Mouse (Mus musculus) limb, embryonic 14.5 days (tissue): Measurements from ENCODE around the gene Ppp2r5b. TPM values are rescaled to one million over a fixed set of nuclear protein-coding genes. Genes with fewer than 3 reads are reported as not detected.

Experiments
- ATAC-seq: fragments of 200-750 bp; cut with Nextera tagmentation; 2 replicates; pipeline ENCODE4 v1.8.0; 2017; ENCODE audit warnings: low read depth, moderate number of reproducible peaks, moderate TSS enrichment; ENCODE audit not compliant: low FRiP score
- DNase-seq: peaks from one replicate; pipeline ENCODE4 v3.0.0-alpha.2; 2015; ENCODE audit warnings: low spot score
- H3K27ac ChIP-seq: fragments of 300-500 bp; sonication (generic); replicated peaks from 2 replicates; pipeline ENCODE4 v1.5.1; 2014; ENCODE audit warnings: low read depth, mild to moderate bottlenecking, low read length, moderate library complexity, mixed read lengths
- H3K27me3 ChIP-seq: fragments of 300-500 bp; sonication (generic); 2 replicates; pipeline ENCODE4 v1.6.1; 2014; ENCODE audit warnings: low read length, mixed read lengths; ENCODE audit not compliant: control insufficient read depth, insufficient read depth
- H3K36me3 ChIP-seq: fragments of 300-500 bp; sonication (generic); 2 replicates; pipeline ENCODE4 v1.6.1; 2014; ENCODE audit warnings: mild to moderate bottlenecking, low read length, moderate library complexity, mixed read lengths; ENCODE audit not compliant: control insufficient read depth, insufficient read depth
- H3K4me1 ChIP-seq: fragments of 300-500 bp; sonication (generic); 2 replicates; pipeline ENCODE4 v1.6.1; 2014; ENCODE audit warnings: antibody characterized with exemption, low read length, mixed read lengths; ENCODE audit not compliant: control insufficient read depth, insufficient read depth
- H3K4me2 ChIP-seq: fragments of 300-500 bp; sonication (generic); replicated peaks from 2 replicates; pipeline ENCODE4 v1.6.1; 2014; ENCODE audit warnings: low read depth, mild to moderate bottlenecking, low read length, moderate library complexity; ENCODE audit not compliant: severe bottlenecking
- H3K4me3 ChIP-seq: fragments of 300-500 bp; sonication (generic); replicated peaks from 2 replicates; pipeline ENCODE4 v1.5.1; 2014; ENCODE audit warnings: low read length
- H3K9ac ChIP-seq: fragments of 300-500 bp; sonication (generic); 2 replicates; pipeline ENCODE4 v1.6.1; 2014; ENCODE audit warnings: mild to moderate bottlenecking, low read depth, low read length, moderate library complexity; ENCODE audit not compliant: severe bottlenecking
- H3K9me3 ChIP-seq: fragments of 300-500 bp; sonication (generic); 2 replicates; pipeline ENCODE4 v1.6.1; 2016; ENCODE audit warnings: low read length; ENCODE audit not compliant: control insufficient read depth
- POLR2A ChIP-seq: fragments of 200-500 bp; IDR thresholded peaks from 2 replicates; pipeline ENCODE4 v1.8.0; 2012; ENCODE audit warnings: inconsistent platforms, mild to moderate bottlenecking, moderate library complexity, borderline replicate concordance; ENCODE audit not compliant: insufficient read depth, insufficient read length; ENCODE audit errors: extremely low read depth
- WGBS: fragments of 180-500 bp; shearing (Covaris S2); extraction: QIAGEN DNeasy Blood & Tissue Kit; methylation state at CpG from one replicate; pipeline ENCODE4 v1.1.7; 2014; 5-methylcytosine and 5-hydroxymethylcytosine counted together
- polyA plus RNA-seq, 2 experiments: library from polyadenylated mRNA; depleted of rRNA in 1 of 2; stranded (reverse) in 1 of 2; unstranded in 1 of 2; fragments of >200 nt; fragmentation: Nextera tagmentation in 1 of 2; extraction: Ambion mirVana in 1 of 2; gene quantifications; 2 replicates each; pipeline versions ENCODE4 v1.2.1 to v1.2.3; 2012 to 2014

The Ppp2r5b gene
- polyA plus RNA-seq, 2 experiments: 27.5 to 45.0 TPM

DNA sequence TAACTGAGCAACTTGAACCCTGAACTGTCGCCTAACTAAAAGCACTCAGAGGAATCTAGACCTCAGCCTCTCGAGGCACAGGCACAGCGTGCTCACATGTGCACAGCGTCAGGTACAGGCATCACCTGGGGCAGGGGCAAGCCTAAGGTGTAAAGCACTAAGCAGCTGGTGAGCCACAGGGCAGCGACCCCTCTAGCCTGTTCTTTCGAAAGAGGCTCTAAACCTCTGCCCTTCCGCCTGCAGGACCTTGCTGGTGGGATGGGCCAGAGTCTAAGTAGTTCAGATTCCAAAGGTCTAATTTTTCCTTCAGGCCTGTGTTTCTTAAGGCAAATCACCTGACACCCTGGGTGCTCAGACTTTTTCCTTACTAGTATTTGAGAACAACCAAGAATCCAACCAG is 36.4 kb upstream of the Ppp2r5b start:
- Histone ChIP-seq H3K4me3 (no peak overlapping the region), H3K27me3 (no peaks in the 10 kb centered on the region), H3K27ac (no peak overlapping the region), H3K9me3 (no peaks in the 10 kb centered on the region), H3K4me2 (no peak overlapping the region), H3K36me3 (no peaks in the 10 kb centered on the region), H3K9ac (no peak overlapping the region), H3K4me1 (no peaks in the 10 kb centered on the region; the same call in 1 of the 2 replicates)
- WGBS: 65% methylated on average over 7 of the region's 7 CpGs
- DNase-seq (no peak), ATAC-seq (no peak)
- no peak for TF ChIP-seq POLR2A

- 31% methylated on average over 8 of the region's 8 CpGs for WGBS
- H3K9me3 ChIP-seq: no peaks in the 10 kb centered on the region
- ATAC-seq (no peak), DNase-seq (no peak)
- H3K27me3 ChIP-seq: no peaks in the 10 kb centered on the region
- H3K4me3 ChIP-seq: no peak overlapping the region
- no peak overlapping the region for H3K27ac ChIP-seq
- H3K9ac ChIP-seq: no peak overlapping the region
- no peaks in the 10 kb centered on the region; the same call in 1 of the 2 replicates for H3K4me1 ChIP-seq
- no peak overlapping the region for H3K4me2 ChIP-seq
- H3K36me3 ChIP-seq: no peaks in the 10 kb centered on the region
- no peak for TF ChIP-seq POLR2A
Measured at GRCm38 (mm10) chr19:6271206-6271605, 35.5 kb upstream of the Ppp2r5b start.

GRCm38 (mm10) chr19:6270661-6271060 is 35.0 kb upstream of the Ppp2r5b start:
- no peaks in the 10 kb centered on the region for H3K36me3 ChIP-seq
- no peak overlapping the region for H3K27ac ChIP-seq
- H3K9ac ChIP-seq: no peak overlapping the region
- no peaks in the 10 kb centered on the region; the same call in 1 of the 2 replicates for H3K4me1 ChIP-seq
- H3K9me3 ChIP-seq: no peaks in the 10 kb centered on the region
- H3K27me3 ChIP-seq: no peaks in the 10 kb centered on the region
- DNase-seq: no peak
- no peak overlapping the region for H3K4me2 ChIP-seq
- ATAC-seq: no peak
- no peak for TF ChIP-seq POLR2A
- H3K4me3 ChIP-seq: no peak overlapping the region
- WGBS: 53% methylated on average over 9 of the region's 9 CpGs

DNA sequence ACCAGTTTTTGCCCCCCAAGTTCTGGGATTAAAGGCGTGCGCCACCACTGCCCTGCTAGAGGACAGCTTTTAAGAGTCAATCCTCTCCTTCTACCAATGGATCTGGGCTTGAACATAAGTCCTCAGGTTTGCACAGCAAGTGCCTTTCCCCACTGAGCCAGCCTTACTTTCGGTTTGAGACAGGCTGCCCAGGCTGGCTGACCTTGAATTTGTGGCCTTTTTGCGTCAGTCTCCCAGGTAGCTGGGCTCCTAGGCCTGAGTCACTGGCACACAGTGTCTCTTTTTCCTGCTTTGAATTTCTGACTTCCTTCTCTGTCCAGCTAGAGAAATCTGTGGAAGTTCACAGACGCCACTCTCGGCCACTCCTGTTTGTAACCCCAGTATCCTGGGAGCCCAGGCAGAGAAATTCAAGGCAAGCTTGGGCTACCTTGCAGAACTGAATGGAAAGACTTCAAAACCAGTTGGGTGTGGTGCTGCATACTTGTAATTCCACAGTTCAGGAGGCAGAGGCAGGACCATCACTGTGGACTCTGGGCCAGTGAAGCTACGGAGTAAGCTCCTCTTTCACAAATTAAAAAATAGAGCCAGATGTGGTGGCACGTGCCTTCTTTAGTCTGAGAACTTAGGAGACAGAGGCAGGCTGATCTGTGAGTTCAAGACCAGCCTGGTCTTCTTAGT is 34.3 kb upstream of the Ppp2r5b start:
- 84% methylated on average over 8 of the region's 8 CpGs for WGBS

GRCm38 (mm10) chr19:6268670-6269132 is 33.0 kb upstream of the Ppp2r5b start:
- H3K27ac ChIP-seq: no peak overlapping the region
- no peak overlapping the region for H3K4me3 ChIP-seq
- no peak overlapping the region for H3K4me2 ChIP-seq
- H3K9me3 ChIP-seq: no peaks in the 10 kb centered on the region
- no peak for TF ChIP-seq POLR2A
- ATAC-seq (no peak), DNase-seq (no peak)
- H3K36me3 ChIP-seq: no peaks in the 10 kb centered on the region
- no peaks in the 10 kb centered on the region; the same call in 1 of the 2 replicates for H3K4me1 ChIP-seq
- WGBS: 83% methylated on average over 7 of the region's 7 CpGs
- no peaks in the 10 kb centered on the region for H3K27me3 ChIP-seq
- no peak overlapping the region for H3K9ac ChIP-seq

More for the DNA sequence above, 34.3 kb upstream of the Ppp2r5b start:
- no peaks in the 10 kb centered on the region for H3K27me3 ChIP-seq
- H3K27ac ChIP-seq: no peak overlapping the region
- no peak for TF ChIP-seq POLR2A
- H3K9ac ChIP-seq: no peak overlapping the region
- no peak overlapping the region for H3K4me2 ChIP-seq
- H3K36me3 ChIP-seq: no peaks in the 10 kb centered on the region
- no peaks in the 10 kb centered on the region for H3K9me3 ChIP-seq
- no peaks in the 10 kb centered on the region; the same call in 1 of the 2 replicates for H3K4me1 ChIP-seq
- DNase-seq (no peak), ATAC-seq (no peak)
- no peak overlapping the region for H3K4me3 ChIP-seq
